Mouse (Mus musculus) CH12.LX (cell line): ENCODE data around the gene Gpr137. TPM values are rescaled to one million over a fixed set of nuclear protein-coding genes. Genes with fewer than 3 reads are reported as not detected.

Experiments used
- DNase-seq: peaks from one replicate; pipeline ENCODE4 v3.0.0-alpha.2; 2013; ENCODE audit errors: extremely low read depth
- H3K27ac ChIP-seq: 2 replicates; pipeline ENCODE4 v1.5.1; 2012; ENCODE audit warnings: low read depth, mild to moderate bottlenecking, control low read depth, moderate library complexity; ENCODE audit not compliant: insufficient read depth
- H3K27me3 ChIP-seq: replicated peaks from 2 replicates; pipeline ENCODE3; 2012; ENCODE audit warnings: inconsistent platforms
- H3K36me3 ChIP-seq, 2 experiments: replicated peaks in 1 of 2; 2 replicates each; pipeline versions ENCODE3 to v1.6.1; 2012; ENCODE audit warnings: inconsistent platforms in 1 of 2, low read length in 1 of 2, mild to moderate bottlenecking in 1 of 2, mixed read lengths in 1 of 2, moderate library complexity in 1 of 2; ENCODE audit not compliant: control insufficient read depth in 1 of 2, insufficient read depth in 1 of 2
- H3K4me1 ChIP-seq, 2 experiments: 2 replicates each; pipeline ENCODE4 v1.6.1; 2012; ENCODE audit warnings: inconsistent platforms in 1 of 2, moderate library complexity in 1 of 2; ENCODE audit not compliant: insufficient read depth in 2 of 2, control insufficient read depth in 1 of 2
- H3K4me2 ChIP-seq: 2 replicates; pipeline ENCODE4 v1.6.1; 2012; ENCODE audit warnings: low read depth, mild to moderate bottlenecking, control low read depth; ENCODE audit not compliant: poor library complexity, insufficient read depth, severe bottlenecking
- H3K4me3 ChIP-seq, 3 experiments: fragments of 150-350 bp in 1 of 3; sonication (generic) in 1 of 3; replicated peaks in 1 of 3; 2 replicates each; pipeline versions ENCODE3 to v1.5.1; 2011 to 2012; ENCODE audit warnings: low read depth in 2 of 3, low read length in 2 of 3, mild to moderate bottlenecking in 2 of 3, moderate library complexity in 2 of 3, control low read depth in 1 of 3, improper control_type of control experiment in 1 of 3, inconsistent platforms in 1 of 3, mixed read lengths in 1 of 3; ENCODE audit not compliant: poor library complexity in 1 of 3
- H3K79me2 ChIP-seq: replicated peaks from 2 replicates; pipeline ENCODE4 v1.6.1; 2012; ENCODE audit warnings: mild to moderate bottlenecking, moderate library complexity; ENCODE audit not compliant: control insufficient read depth, poor library complexity, insufficient read depth, severe bottlenecking; ENCODE audit errors: extremely low read depth
- H3K9ac ChIP-seq: 2 replicates; pipeline ENCODE4 v1.6.1; 2012; ENCODE audit warnings: low read depth, mild to moderate bottlenecking, control low read depth, moderate library complexity; ENCODE audit not compliant: insufficient read depth
- H3K9me3 ChIP-seq: replicated peaks from 2 replicates; pipeline ENCODE3; 2012; ENCODE audit warnings: low read length, inconsistent platforms, mixed read lengths
- BHLHE40 ChIP-seq: IDR thresholded peaks from 2 replicates; pipeline ENCODE4 v1.6.1; 2011; ENCODE audit warnings: mild to moderate bottlenecking, low read depth, low read length, improper control_type of control experiment
- CHD1 ChIP-seq: IDR thresholded peaks from 2 replicates; pipeline ENCODE4 v1.6.1; 2012; ENCODE audit warnings: low read depth, low read length, improper control_type of control experiment, inconsistent platforms
- CHD2 ChIP-seq: IDR thresholded peaks from 2 replicates; pipeline ENCODE4 v1.6.1; 2011; ENCODE audit warnings: low read length, improper control_type of control experiment
- CTCF ChIP-seq, 2 experiments: IDR thresholded peaks in 1 of 2; conservative IDR thresholded peaks in 1 of 2; 2 replicates each; pipeline ENCODE4 v1.5.1; 2011 to 2012; ENCODE audit warnings: low read depth in 2 of 2, low read length in 2 of 2, improper control_type of control experiment in 1 of 2, inconsistent platforms in 1 of 2, mild to moderate bottlenecking in 1 of 2, moderate library complexity in 1 of 2
- E2F4 ChIP-seq: IDR thresholded peaks from 2 replicates; pipeline ENCODE4 v1.6.1; 2011; ENCODE audit warnings: low read depth, low read length, improper control_type of control experiment; ENCODE audit not compliant: insufficient replicate concordance
- ELF1 ChIP-seq: IDR thresholded peaks from 2 replicates; pipeline ENCODE4 v1.6.1; 2014; ENCODE audit warnings: low read depth, mild to moderate bottlenecking, inconsistent platforms, low read length, improper control_type of control experiment
- EP300 ChIP-seq: IDR thresholded peaks from 2 replicates; pipeline ENCODE4 v1.6.1; 2011; ENCODE audit warnings: low read length, improper control_type of control experiment
- ETS1 ChIP-seq: conservative IDR thresholded peaks from 2 replicates; pipeline ENCODE4 v1.6.1; 2012; ENCODE audit warnings: low read depth, mild to moderate bottlenecking, inconsistent platforms, low read length, improper control_type of control experiment, moderate library complexity
- GABPA ChIP-seq: IDR thresholded peaks from 2 replicates; pipeline ENCODE4 v1.6.1; 2012; ENCODE audit warnings: low read depth, low read length, improper control_type of control experiment, inconsistent platforms; ENCODE audit not compliant: insufficient replicate concordance
- HCFC1 ChIP-seq: IDR thresholded peaks from 2 replicates; pipeline ENCODE4 v1.6.1; 2012; ENCODE audit warnings: low read depth, mild to moderate bottlenecking, inconsistent platforms, low read length, improper control_type of control experiment
- IRF4 ChIP-seq: IDR thresholded peaks from 2 replicates; pipeline ENCODE4 v1.6.1; 2014; ENCODE audit warnings: low read depth, mild to moderate bottlenecking, inconsistent platforms, low read length, improper control_type of control experiment
- JUN ChIP-seq: IDR thresholded peaks from 2 replicates; pipeline ENCODE4 v1.6.1; 2011; ENCODE audit warnings: low read depth, mild to moderate bottlenecking, low read length, improper control_type of control experiment, moderate library complexity; ENCODE audit not compliant: insufficient read depth
- JUND ChIP-seq: conservative IDR thresholded peaks from 2 replicates; pipeline ENCODE4 v1.6.1; 2011; ENCODE audit warnings: low read depth, low read length, improper control_type of control experiment
- KAT2A ChIP-seq: IDR thresholded peaks from 2 replicates; pipeline ENCODE4 v1.6.1; 2012; ENCODE audit warnings: low read length, improper control_type of control experiment, inconsistent platforms; ENCODE audit not compliant: insufficient replicate concordance
- MAFK ChIP-seq: IDR thresholded peaks from 2 replicates; pipeline ENCODE4 v1.6.1; 2011; ENCODE audit warnings: low read length, improper control_type of control experiment; ENCODE audit not compliant: insufficient replicate concordance
- MAX ChIP-seq: IDR thresholded peaks from 2 replicates; pipeline ENCODE4 v1.6.1; 2011; ENCODE audit warnings: low read length, improper control_type of control experiment
- MAZ ChIP-seq: IDR thresholded peaks from 2 replicates; pipeline ENCODE4 v1.6.1; 2012; ENCODE audit warnings: low read depth, mild to moderate bottlenecking, inconsistent platforms, low read length, improper control_type of control experiment, moderate library complexity
- MEF2A ChIP-seq: IDR thresholded peaks from 2 replicates; pipeline ENCODE4 v1.6.1; 2014; ENCODE audit warnings: low read depth, mild to moderate bottlenecking, inconsistent platforms, low read length, improper control_type of control experiment, borderline replicate concordance
- MXI1 ChIP-seq: IDR thresholded peaks from 2 replicates; pipeline ENCODE4 v1.6.1; 2011; ENCODE audit warnings: mild to moderate bottlenecking, low read depth, low read length, improper control_type of control experiment
- MYC ChIP-seq: IDR thresholded peaks from 2 replicates; pipeline ENCODE4 v1.6.1; 2011; ENCODE audit warnings: low read depth, mild to moderate bottlenecking, improper control_type of control experiment, low read length
- NELFE ChIP-seq: IDR thresholded peaks from 2 replicates; pipeline ENCODE4 v1.6.1; 2011; ENCODE audit warnings: low read depth, low read length, improper control_type of control experiment
- NRF1 ChIP-seq: IDR thresholded peaks from 2 replicates; pipeline ENCODE4 v1.6.1; 2014; ENCODE audit warnings: low read depth, mild to moderate bottlenecking, inconsistent platforms, low read length, improper control_type of control experiment, moderate library complexity
- PAX5 ChIP-seq: IDR thresholded peaks from 2 replicates; pipeline ENCODE4 v1.6.1; 2012; ENCODE audit warnings: low read length, inconsistent platforms, mixed read lengths
- POLR2A ChIP-seq: IDR thresholded peaks from 2 replicates; pipeline ENCODE4 v1.6.1; 2011; ENCODE audit warnings: low read depth, mild to moderate bottlenecking, improper control_type of control experiment, low read length
- POLR2AphosphoS2 ChIP-seq: IDR thresholded peaks from 2 replicates; pipeline ENCODE4 v1.6.1; 2011; ENCODE audit warnings: low read depth, low read length, improper control_type of control experiment
- RAD21 ChIP-seq: IDR thresholded peaks from 2 replicates; pipeline ENCODE4 v1.6.1; 2011; ENCODE audit warnings: low read depth, mild to moderate bottlenecking, low read length, improper control_type of control experiment, moderate library complexity
- RCOR1 ChIP-seq: conservative IDR thresholded peaks from 2 replicates; pipeline ENCODE4 v1.6.1; 2012; ENCODE audit warnings: low read depth, mild to moderate bottlenecking, inconsistent platforms, low read length, improper control_type of control experiment
- SIN3A ChIP-seq: IDR thresholded peaks from 2 replicates; pipeline ENCODE4 v1.6.1; 2012; ENCODE audit warnings: low read length, improper control_type of control experiment, inconsistent platforms
- SMC3 ChIP-seq: IDR thresholded peaks from 2 replicates; pipeline ENCODE4 v1.6.1; 2011; ENCODE audit warnings: low read depth, low read length, improper control_type of control experiment
- TBP ChIP-seq: conservative IDR thresholded peaks from 2 replicates; pipeline ENCODE4 v1.6.1; 2011; ENCODE audit warnings: low read depth, low read length, improper control_type of control experiment
- TCF12 ChIP-seq: IDR thresholded peaks from 2 replicates; pipeline ENCODE4 v1.6.1; 2014; ENCODE audit warnings: low read depth, mild to moderate bottlenecking, inconsistent platforms, low read length, improper control_type of control experiment
- UBTF ChIP-seq: IDR thresholded peaks from 2 replicates; pipeline ENCODE4 v1.6.1; 2012; ENCODE audit warnings: low read depth, mild to moderate bottlenecking, inconsistent platforms, low read length, improper control_type of control experiment, moderate library complexity
- USF1 ChIP-seq: IDR thresholded peaks from 2 replicates; pipeline ENCODE4 v1.6.1; 2014; ENCODE audit warnings: low read depth, mild to moderate bottlenecking, inconsistent platforms, low read length, improper control_type of control experiment
- USF2 ChIP-seq: conservative IDR thresholded peaks from 2 replicates; pipeline ENCODE4 v1.6.1; 2011; ENCODE audit warnings: low read depth, low read length, improper control_type of control experiment
- ZC3H11A ChIP-seq: IDR thresholded peaks from 2 replicates; pipeline ENCODE4 v1.6.1; 2012; ENCODE audit warnings: low read depth, mild to moderate bottlenecking, inconsistent platforms, low read length, improper control_type of control experiment
- ZKSCAN1 ChIP-seq: IDR thresholded peaks from 2 replicates; pipeline ENCODE4 v1.6.1; 2012; ENCODE audit warnings: low read depth, inconsistent platforms, low read length, improper control_type of control experiment, borderline replicate concordance
- ZMIZ1 ChIP-seq: IDR thresholded peaks from 2 replicates; pipeline ENCODE4 v1.6.1; 2012; ENCODE audit warnings: low read depth, mild to moderate bottlenecking, inconsistent platforms, low read length, improper control_type of control experiment
- ZNF384 ChIP-seq: IDR thresholded peaks from 2 replicates; pipeline ENCODE4 v1.6.1; 2012; ENCODE audit warnings: low read depth, low read length, improper control_type of control experiment, inconsistent platforms
- dilution Hi-C: fragments of 300-500 bp; cut with MboI; formaldehyde crosslinking; loops from 2 replicates; pipeline ENCODE4 v1.14.3; 2020; ENCODE audit warnings: low sequenced_read_pairs; ENCODE audit not compliant: extremely low pct_unique_long_range_greater_than_20kb, extremely low pct_ligation_motif_present
- in situ Hi-C: fragments of 300-500 bp; cut with MboI; formaldehyde crosslinking; loops from 3 replicates; pipeline ENCODE4 v1.14.3; 2019; ENCODE audit warnings: low sequenced_read_pairs, low pct_ligation_motif_present, low pct_unique_long_range_greater_than_20kb, mixed read lengths
- polyA plus RNA-seq: library from polyadenylated mRNA; unstranded; fragments of >175 nt; gene quantifications from 2 replicates; pipeline ENCODE4 v1.2.1, GENCODE M21; 2012; ENCODE audit warnings: low read depth; ENCODE audit not compliant: insufficient read length
- total RNA-seq, 2 experiments: library from RNA; depleted of rRNA; stranded (reverse); fragments of 300-350 nt in 1 of 2; fragments of >200 nt in 1 of 2; gene quantifications; 2 replicates each; pipeline ENCODE4 v1.2.3; 2012 to 2014

Gpr137 gene
- total and polyA plus RNA-seq, 3 experiments, result 8.8 to 18.1 (median 14.4) TPM

- Histone ChIP-seq H3K27me3 (no peaks in the 10 kb centered on the region), H3K36me3 (peaks cover 0 to 12% of the 10 kb centered on the region in 2 experiments), H3K4me3 (peak overlapping the region in 2 of 3 experiments; percentile 49 to 61), H3K4me2 (peak overlapping the region; percentile 15; the same call in 1 of the 2 replicates), H3K4me1 (peaks cover 0 to 4% of the 10 kb centered on the region in 2 experiments; a peak in 2 of 4 replicates), H3K9ac (peak overlapping the region; percentile 71), H3K79me2 (no peaks in the 10 kb centered on the region; the same call in 1 of the 2 replicates), H3K27ac (no peak overlapping the region), H3K9me3 (peaks cover 5% of the 10 kb centered on the region)
- no peak for DNase-seq
- no peak for TF ChIP-seq GABPA
- peak; percentile 86 for TF ChIP-seq NRF1
- TF ChIP-seq NELFE, result peak; percentile 71; the same call in 1 of the 2 replicates
- TF ChIP-seq JUND, result no peak
- no peak for TF ChIP-seq CTCF (conservative IDR thresholded peaks at IDR 0.05 in 1 of 2, IDR thresholded peaks at IDR 0.05 in 1 of 2; ENCODE audit: low read depth in 2 of 2, low read length in 2 of 2)
- TF ChIP-seq ZNF384, result no peak
- TF ChIP-seq RAD21, result no peak
- no peak for TF ChIP-seq CHD2
- TF ChIP-seq ZMIZ1, result no peak
- no peak for TF ChIP-seq USF2
- no peak for TF ChIP-seq USF1
- no peak for TF ChIP-seq SIN3A
- TF ChIP-seq TCF12, result 0 out of 2 replicates have a peak, but pooled peaks have one; percentile 28
- peak; percentile 87 for TF ChIP-seq POLR2A
- no peak for TF ChIP-seq PAX5
- TF ChIP-seq EP300, result no peak
- no peak for TF ChIP-seq CHD1
- TF ChIP-seq BHLHE40, result no peak
- no peak for TF ChIP-seq ZKSCAN1
- peak; percentile 87 for TF ChIP-seq TBP
- TF ChIP-seq ELF1, result no peak; the same call in 1 of the 2 replicates
- TF ChIP-seq IRF4, result no peak
- peak; percentile 30; the same call in 1 of the 2 replicates for TF ChIP-seq POLR2AphosphoS2
- TF ChIP-seq E2F4, result no peak
- no peak for TF ChIP-seq MEF2A
- no peak for TF ChIP-seq MAZ
- TF ChIP-seq KAT2A, result no peak
- peak; percentile 89 for TF ChIP-seq MAX
- no peak for TF ChIP-seq ETS1
- TF ChIP-seq SMC3, result no peak
- no peak for TF ChIP-seq RCOR1
- TF ChIP-seq UBTF, result no peak
- TF ChIP-seq MAFK, result no peak
- TF ChIP-seq MXI1, result no peak; the same call in 1 of the 2 replicates
- peak; percentile 97 for TF ChIP-seq MYC
- no peak for TF ChIP-seq ZC3H11A
- TF ChIP-seq HCFC1, result no peak
- TF ChIP-seq JUN, result no peak
- in situ Hi-C loops (no loop called here), dilution Hi-C loops (no loop called here)
Measured at GRCm38 (mm10) chr19:6893731-6894451, 48.4 kb downstream of the Gpr137 start.
